Mouse (Mus musculus) forebrain, embryonic 13.5 days (tissue): ENCODE data around the gene Crtam. TPM values are rescaled to one million over a fixed set of nuclear protein-coding genes. Genes with fewer than 3 reads are reported as not detected.

Experiments used
- ATAC-seq: fragments of 200-750 bp; cut with Nextera tagmentation; 2 replicates; pipeline ENCODE4 v1.8.0; 2017
- H3K27ac ChIP-seq: fragments of 300-500 bp; sonication (generic); 2 replicates; pipeline ENCODE4 v1.5.1; 2015; ENCODE audit warnings: inconsistent platforms, mild to moderate bottlenecking, moderate library complexity
- H3K27me3 ChIP-seq: fragments of 300-500 bp; sonication (generic); 2 replicates; pipeline ENCODE4 v1.6.1; 2015; ENCODE audit warnings: mild to moderate bottlenecking, inconsistent platforms
- H3K36me3 ChIP-seq: fragments of 300-500 bp; sonication (generic); 2 replicates; pipeline ENCODE4 v1.6.1; 2015; ENCODE audit warnings: mild to moderate bottlenecking, inconsistent platforms; ENCODE audit not compliant: poor library complexity, severe bottlenecking
- H3K4me1 ChIP-seq: fragments of 300-500 bp; sonication (generic); 2 replicates; pipeline ENCODE4 v1.6.1; 2015; ENCODE audit warnings: inconsistent platforms
- H3K4me2 ChIP-seq: fragments of 300-500 bp; sonication (generic); 2 replicates; pipeline ENCODE4 v1.6.1; 2015; ENCODE audit warnings: inconsistent platforms, mild to moderate bottlenecking, moderate library complexity
- H3K4me3 ChIP-seq: fragments of 300-500 bp; sonication (generic); 2 replicates; pipeline ENCODE4 v1.5.1; 2015; ENCODE audit warnings: mild to moderate bottlenecking, inconsistent platforms
- H3K9ac ChIP-seq: fragments of 300-500 bp; sonication (generic); 2 replicates; pipeline ENCODE4 v1.6.1; 2015; ENCODE audit warnings: mild to moderate bottlenecking, inconsistent platforms
- H3K9me3 ChIP-seq: fragments of 300-500 bp; sonication (generic); replicated peaks from 2 replicates; pipeline ENCODE4 v1.6.1; 2016; ENCODE audit warnings: inconsistent platforms
- WGBS: fragments of 180-500 bp; shearing (Covaris S2); methylation state at CpG from one replicate; pipeline ENCODE4 v1.1.7; 2015; 5-methylcytosine and 5-hydroxymethylcytosine counted together
- polyA plus RNA-seq: library from polyadenylated mRNA; unstranded; fragments of >200 nt; fragmentation: Nextera tagmentation; extraction: Ambion mirVana; gene quantifications from 2 replicates; pipeline ENCODE4 v1.2.1, GENCODE M21; 2015

Gene Crtam
- polyA plus RNA-seq, 1 experiment from 2014 or later: not detected

GRCm38 (mm10) chr9:40994075-40994474, 10.4 kb downstream of the Crtam start:
- Histone ChIP-seq H3K27ac (no peak overlapping the region), H3K9me3 (no peaks in the 10 kb centered on the region), H3K36me3 (no peaks in the 10 kb centered on the region), H3K4me2 (no peak overlapping the region), H3K9ac (no peak overlapping the region), H3K27me3 (no peaks in the 10 kb centered on the region), H3K4me1 (peaks cover 4% of the 10 kb centered on the region; the same call in 1 of the 2 replicates), H3K4me3 (no peak overlapping the region)
- 88% methylated on average over 5 of the region's 5 CpGs for WGBS
- ATAC-seq: no peak

DNA sequence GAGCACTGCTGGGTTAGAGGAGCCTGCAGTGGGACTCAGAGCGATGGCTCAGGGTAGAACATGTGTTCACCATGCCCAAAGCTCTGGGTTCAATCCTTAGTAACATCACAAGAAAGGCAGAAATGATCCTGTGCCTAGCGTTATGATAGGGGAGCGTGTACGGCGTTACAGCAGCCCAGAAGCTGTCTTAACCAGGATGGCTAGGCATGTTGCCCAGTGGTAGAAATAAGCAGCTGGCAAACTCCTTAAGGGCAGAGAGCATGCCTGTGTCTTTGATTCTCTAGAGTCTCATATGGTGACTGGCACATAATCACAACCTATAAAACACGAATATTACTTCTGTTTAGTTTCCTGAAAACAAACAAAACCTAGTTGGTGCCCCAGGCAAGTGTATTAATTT, 12.9 kb downstream of the Crtam start:
- H3K9ac ChIP-seq: no peak overlapping the region
- H3K4me1 ChIP-seq: peaks cover 4% of the 10 kb centered on the region; the same call in 1 of the 2 replicates
- ATAC-seq: 0 out of 2 replicates have a peak, but pooled peaks have one; percentile 13
- WGBS: 86% methylated on average over 6 of the region's 6 CpGs
- H3K9me3 ChIP-seq: no peaks in the 10 kb centered on the region
- H3K4me3 ChIP-seq: no peak overlapping the region
- H3K36me3 ChIP-seq: no peaks in the 10 kb centered on the region
- H3K27me3 ChIP-seq: no peaks in the 10 kb centered on the region
- no peak overlapping the region; the same call in 1 of the 2 replicates for H3K27ac ChIP-seq
- no peak overlapping the region for H3K4me2 ChIP-seq

GRCm38 (mm10) chr9:40989940-40990588, 14.4 kb downstream of the Crtam start:
- H3K4me1 ChIP-seq: peaks cover 4% of the 10 kb centered on the region; the same call in 1 of the 2 replicates
- no peaks in the 10 kb centered on the region for H3K36me3 ChIP-seq
- H3K9me3 ChIP-seq: no peaks in the 10 kb centered on the region
- peak overlapping the region; percentile 36; the same call in 1 of the 2 replicates for H3K27ac ChIP-seq
- ATAC-seq: peak; percentile 77
- no peaks in the 10 kb centered on the region for H3K27me3 ChIP-seq
- no peak overlapping the region for H3K9ac ChIP-seq
- H3K4me3 ChIP-seq: no peak overlapping the region
- H3K4me2 ChIP-seq: no peak overlapping the region
- WGBS: 44% methylated on average over 4 of the region's 4 CpGs

DNA sequence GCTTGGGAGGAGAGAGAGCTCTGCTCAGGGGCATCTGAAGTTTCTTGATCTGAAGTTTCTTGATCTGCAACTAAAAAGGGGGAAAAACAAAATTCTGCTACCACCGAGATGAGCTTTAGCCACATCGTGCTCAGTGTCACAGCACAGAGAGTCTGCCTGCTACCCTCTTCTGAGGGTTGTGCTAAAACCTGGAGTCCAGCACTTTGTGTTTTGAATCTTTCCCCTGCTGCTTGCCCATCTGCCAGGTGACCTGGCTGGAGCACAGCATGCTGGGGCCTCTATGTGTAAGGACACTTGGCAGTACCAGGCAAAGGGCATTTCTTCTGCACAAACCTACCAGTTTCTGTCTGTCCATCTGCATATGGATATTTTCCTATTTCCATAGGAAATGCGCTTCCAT, 20.1 kb downstream of the Crtam start:
- H3K9me3 ChIP-seq: no peaks in the 10 kb centered on the region
- no peak for ATAC-seq
- H3K4me1 ChIP-seq: no peaks in the 10 kb centered on the region
- H3K4me2 ChIP-seq: no peak overlapping the region
- 76% methylated on average over 3 of the region's 3 CpGs for WGBS
- no peak overlapping the region for H3K4me3 ChIP-seq
- no peak overlapping the region for H3K27ac ChIP-seq
- H3K9ac ChIP-seq: no peak overlapping the region
- H3K27me3 ChIP-seq: peaks cover 6% of the 10 kb centered on the region; the same call in 1 of the 2 replicates
- no peaks in the 10 kb centered on the region for H3K36me3 ChIP-seq

DNA sequence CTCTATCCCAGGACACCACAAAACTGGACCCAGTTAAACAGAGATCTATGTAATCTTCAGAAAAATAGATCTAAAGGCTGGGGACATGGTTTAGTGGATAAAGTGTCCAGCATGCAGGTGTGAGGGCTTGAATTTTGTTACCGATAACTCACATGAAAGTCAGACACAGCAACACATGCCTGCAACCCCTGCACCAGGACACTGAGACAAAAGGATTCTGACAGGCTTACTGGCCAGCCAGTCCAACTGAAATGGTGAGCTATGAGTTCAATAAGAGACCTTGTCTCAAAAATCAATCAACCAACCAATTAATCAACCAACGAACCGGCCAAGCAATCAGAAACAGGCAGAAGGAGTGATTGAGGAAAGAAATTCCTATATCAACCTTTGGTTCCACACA, 20.7 kb downstream of the Crtam start:
- H3K9me3 ChIP-seq: no peaks in the 10 kb centered on the region
- H3K27me3 ChIP-seq: peaks cover 6% of the 10 kb centered on the region; the same call in 1 of the 2 replicates
- H3K27ac ChIP-seq: no peak overlapping the region
- 80% methylated on average over 3 of the region's 3 CpGs for WGBS
- no peak for ATAC-seq
- H3K4me3 ChIP-seq: no peak overlapping the region
- no peaks in the 10 kb centered on the region for H3K36me3 ChIP-seq
- no peak overlapping the region for H3K9ac ChIP-seq
- no peak overlapping the region for H3K4me2 ChIP-seq
- no peaks in the 10 kb centered on the region for H3K4me1 ChIP-seq

GRCm38 (mm10) chr9:40982480-40982879, 21.9 kb downstream of the Crtam start:
- ATAC-seq: no peak
- H3K27me3 ChIP-seq: peaks cover 6% of the 10 kb centered on the region; the same call in 1 of the 2 replicates
- no peaks in the 10 kb centered on the region for H3K9me3 ChIP-seq
- H3K4me1 ChIP-seq: no peaks in the 10 kb centered on the region
- H3K36me3 ChIP-seq: no peaks in the 10 kb centered on the region
- H3K4me3 ChIP-seq: no peak overlapping the region
- H3K9ac ChIP-seq: no peak overlapping the region
- 36% methylated on average over 6 of the region's 6 CpGs for WGBS
- no peak overlapping the region for H3K4me2 ChIP-seq
- H3K27ac ChIP-seq: no peak overlapping the region

- H3K4me3 ChIP-seq: no peak overlapping the region
- no peak for ATAC-seq
- 76% methylated on average over 11 of the region's 11 CpGs for WGBS
- H3K9me3 ChIP-seq: no peaks in the 10 kb centered on the region; the same call in 1 of the 2 replicates
- no peak overlapping the region for H3K9ac ChIP-seq
- H3K36me3 ChIP-seq: no peaks in the 10 kb centered on the region
- H3K4me1 ChIP-seq: no peaks in the 10 kb centered on the region
- H3K27ac ChIP-seq: no peak overlapping the region
- no peaks in the 10 kb centered on the region for H3K27me3 ChIP-seq
- no peak overlapping the region for H3K4me2 ChIP-seq
Observed at GRCm38 (mm10) chr9:40974042-40974801, 30.2 kb downstream of the Crtam start.

- H3K4me1 ChIP-seq: peaks cover 23% of the 10 kb centered on the region
- H3K4me2 ChIP-seq: peak overlapping the region; percentile 94
- WGBS: 14% methylated on average over 7 of the region's 7 CpGs
- no peak for ATAC-seq
- H3K9me3 ChIP-seq: no peaks in the 10 kb centered on the region
- no peak overlapping the region for H3K27ac ChIP-seq
- H3K27me3 ChIP-seq: peaks cover 53% of the 10 kb centered on the region
- peak overlapping the region; percentile 51 for H3K4me3 ChIP-seq
- peak overlapping the region; percentile 70 for H3K9ac ChIP-seq
- H3K36me3 ChIP-seq: no peaks in the 10 kb centered on the region
Observed at GRCm38 (mm10) chr9:40964418-40964714, 40.1 kb downstream of the Crtam start.

DNA sequence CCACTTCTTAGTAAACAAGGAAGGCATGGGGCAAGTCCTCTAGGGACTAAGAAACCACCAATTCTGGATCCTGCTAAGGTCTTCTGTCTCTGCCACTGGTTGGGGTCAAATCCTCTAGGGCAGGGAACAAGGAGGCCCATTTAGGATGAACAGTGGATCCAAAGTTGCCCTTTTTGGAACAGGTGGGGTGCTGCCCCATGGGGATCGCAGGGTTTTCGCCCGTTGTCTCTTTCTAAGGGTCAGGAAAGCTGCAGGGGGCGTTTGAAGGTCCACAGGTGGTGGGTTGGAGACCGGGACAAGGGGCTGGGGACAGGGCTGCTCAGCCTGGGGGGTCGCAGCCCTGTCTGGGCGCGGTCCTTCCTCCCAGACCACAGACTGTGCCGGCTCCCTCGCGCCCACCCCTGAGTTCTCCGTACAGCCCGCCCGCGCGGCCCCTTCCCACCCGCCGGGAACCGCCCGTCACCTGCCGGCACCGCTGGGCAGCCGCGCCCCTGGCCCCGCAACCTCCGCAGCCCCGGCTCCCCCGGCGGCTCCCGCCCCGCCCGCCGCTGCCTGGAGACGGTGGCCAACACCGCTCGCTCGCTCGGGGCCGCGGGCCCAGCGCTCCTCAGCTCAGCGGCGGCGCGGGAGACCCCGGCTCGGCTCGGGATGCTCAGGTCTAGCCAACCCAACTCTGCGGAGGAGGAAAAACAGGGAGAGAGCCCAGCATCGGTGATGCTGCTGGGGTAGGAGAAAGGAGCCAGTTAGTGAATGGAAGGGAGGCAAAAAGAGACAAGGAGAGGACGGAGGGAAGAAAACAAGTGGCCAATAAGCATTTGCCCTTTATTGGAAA, 40.6 kb downstream of the Crtam start, which contains the start of gene Jhy:
TSS of gene Jhy (minus strand) at position 533 of the 832 bp plus-strand sequence.
- Histone ChIP-seq H3K9ac (peak within 1 kb of the TSS; percentile 70), H3K36me3 (no peaks in the 10 kb centered on the region), H3K4me3 (peak within 1 kb of the TSS; percentile 51), H3K9me3 (no peaks in the 10 kb centered on the region), H3K27me3 (peaks cover 53% of the 10 kb centered on the region), H3K4me1 (peaks cover 23% of the 10 kb centered on the region), H3K4me2 (peak within 1 kb of the TSS; percentile 94), H3K27ac (no peak within 1 kb of the TSS)
- WGBS: under 1% methylated on average over 50 of the region's 51 CpGs
- ATAC-seq: peak; percentile 70; the same call in 1 of the 2 replicates

DNA sequence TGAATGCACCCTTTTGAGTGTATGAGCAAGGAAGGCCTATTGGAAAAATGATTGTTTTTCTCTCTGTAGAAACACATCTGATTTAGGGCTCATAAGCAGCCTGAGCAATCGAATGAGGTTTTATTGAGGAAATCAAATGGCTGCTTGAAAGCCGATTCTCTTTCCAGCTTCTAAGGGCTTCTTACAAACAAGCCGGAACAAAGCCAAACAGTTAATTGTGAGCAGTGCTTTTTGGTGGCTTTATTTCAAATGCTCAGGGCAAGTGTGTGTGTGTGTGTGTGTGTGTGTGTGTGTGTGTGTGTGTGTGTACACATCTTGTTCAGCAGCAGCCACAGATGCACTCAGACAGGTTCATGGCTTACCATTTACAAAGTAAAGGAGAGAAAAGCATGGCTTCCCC, 43.0 kb downstream of the Crtam start:
- H3K9me3 ChIP-seq: no peaks in the 10 kb centered on the region
- ATAC-seq: no peak
- H3K4me3 ChIP-seq: no peak overlapping the region
- peaks cover 23% of the 10 kb centered on the region for H3K4me1 ChIP-seq
- H3K27ac ChIP-seq: no peak overlapping the region
- WGBS: 34% methylated on average over 3 of the region's 3 CpGs
- H3K4me2 ChIP-seq: no peak overlapping the region
- no peaks in the 10 kb centered on the region for H3K36me3 ChIP-seq
- H3K9ac ChIP-seq: no peak overlapping the region
- peaks cover 58% of the 10 kb centered on the region for H3K27me3 ChIP-seq

DNA sequence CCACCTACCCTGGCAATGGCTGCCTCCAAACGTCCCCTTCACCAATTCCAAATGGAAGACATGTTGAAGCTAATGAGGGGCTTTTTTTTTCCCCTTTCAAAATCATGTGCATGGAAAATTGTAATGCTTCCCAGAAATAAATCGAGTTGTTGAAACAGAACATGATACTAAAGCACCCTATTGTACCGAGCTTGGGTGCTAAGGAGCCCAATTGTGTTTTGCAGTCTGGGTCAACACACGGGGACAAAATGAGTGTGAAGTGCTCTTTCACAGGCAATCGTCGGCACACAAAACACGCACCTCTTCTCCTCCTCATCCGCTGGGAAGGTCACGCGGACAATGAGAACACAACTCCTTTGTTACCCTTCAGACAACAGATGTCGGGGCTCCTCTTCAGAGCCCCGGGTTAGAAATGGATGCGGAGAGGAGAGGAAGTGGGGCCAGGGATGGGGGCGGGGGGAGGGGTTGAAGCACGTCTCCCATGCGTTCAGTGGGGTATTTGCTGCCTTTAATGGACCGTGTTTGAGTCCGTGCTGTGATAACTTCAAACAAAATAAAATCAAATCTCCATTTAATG, 55.3 kb downstream of the Crtam start:
- Histone ChIP-seq H3K9ac (0 out of 2 replicates have a peak overlapping the region, but pooled peaks have one; percentile 40), H3K27me3 (peaks cover 16% of the 10 kb centered on the region; the same call in 1 of the 2 replicates), H3K9me3 (no peaks in the 10 kb centered on the region), H3K4me3 (peak overlapping the region; percentile 22; the same call in 1 of the 2 replicates), H3K4me2 (peak overlapping the region; percentile 51), H3K4me1 (peaks cover 5% of the 10 kb centered on the region; the same call in 1 of the 2 replicates), H3K36me3 (no peaks in the 10 kb centered on the region), H3K27ac (no peak overlapping the region)
- peak; percentile 50; the same call in 1 of the 2 replicates for ATAC-seq
- 26% methylated on average over 18 of the region's 18 CpGs for WGBS
